Mouse (Mus musculus) urinary bladder, postnatal 36 days (tissue): ENCODE measurements around the gene Shisa9.
A peak's percentile ranks its signal among the peaks of the same experiment; 100 is the strongest.

Source experiments
- DNase-seq, 2 experiments: peaks; one replicate each; pipeline ENCODE4 v3.0.0; 2022; ENCODE audit warnings: low spot score in 2 of 2, mixed read lengths in 1 of 2

Gene Shisa9

GRCm38 (mm10) chr16:12052051-12052450 is 68.1 kb downstream of the Shisa9 start:
- no peak for DNase-seq

- DNase-seq = no peak
Measured at GRCm38 (mm10) chr16:12072573-12072972, 88.7 kb downstream of the Shisa9 start.

- no peak for DNase-seq
Measured at GRCm38 (mm10) chr16:12076270-12076669, 92.4 kb downstream of the Shisa9 start.

GRCm38 (mm10) chr16:12076700-12077099 is 92.8 kb downstream of the Shisa9 start:
- no peak for DNase-seq

GRCm38 (mm10) chr16:12083082-12083481 is 99.2 kb downstream of the Shisa9 start:
- no peak for DNase-seq

- DNase-seq = no peak
Measured at GRCm38 (mm10) chr16:12090604-12091235, 106.8 kb downstream of the Shisa9 start.

GRCm38 (mm10) chr16:12093253-12093652 is 109.3 kb downstream of the Shisa9 start:
- DNase-seq = no peak

- DNase-seq = no peak
Measured at GRCm38 (mm10) chr16:12094784-12095315, 110.9 kb downstream of the Shisa9 start.

- no peak for DNase-seq
Measured at GRCm38 (mm10) chr16:12095365-12095764, 111.5 kb downstream of the Shisa9 start.

- DNase-seq = no peak
Measured at GRCm38 (mm10) chr16:12108436-12108835, 124.5 kb downstream of the Shisa9 start.

- no peak for DNase-seq
Measured at GRCm38 (mm10) chr16:12110851-12111437, 127.0 kb downstream of the Shisa9 start.

- DNase-seq = peak in 1 of 2 experiments; percentile 33
Measured at GRCm38 (mm10) chr16:12114396-12114795, 130.5 kb downstream of the Shisa9 start.

- no peak for DNase-seq
Measured at GRCm38 (mm10) chr16:12115040-12115856, 131.3 kb downstream of the Shisa9 start.

GRCm38 (mm10) chr16:12116926-12117325 is 133.0 kb downstream of the Shisa9 start:
- DNase-seq = no peak

- DNase-seq = no peak
Measured at GRCm38 (mm10) chr16:12119463-12119862, 135.6 kb downstream of the Shisa9 start.

GRCm38 (mm10) chr16:12129782-12130181 is 145.9 kb downstream of the Shisa9 start:
- no peak for DNase-seq

- DNase-seq = no peak
Measured at GRCm38 (mm10) chr16:12146666-12147065, 162.8 kb downstream of the Shisa9 start.

GRCm38 (mm10) chr16:12151986-12152385 is 168.1 kb downstream of the Shisa9 start:
- no peak for DNase-seq

- DNase-seq = no peak
Measured at GRCm38 (mm10) chr16:12154476-12154875, 170.6 kb downstream of the Shisa9 start.

GRCm38 (mm10) chr16:12173482-12174041 is 189.6 kb downstream of the Shisa9 start:
- no peak for DNase-seq

- DNase-seq = no peak
Measured at GRCm38 (mm10) chr16:12178031-12178430, 194.1 kb downstream of the Shisa9 start.

GRCm38 (mm10) chr16:12189739-12190138 is 205.8 kb downstream of the Shisa9 start:
- DNase-seq = no peak
